17 mouse cellular contexts compared by ENCODE assay signal in the genomic region with DNA sequence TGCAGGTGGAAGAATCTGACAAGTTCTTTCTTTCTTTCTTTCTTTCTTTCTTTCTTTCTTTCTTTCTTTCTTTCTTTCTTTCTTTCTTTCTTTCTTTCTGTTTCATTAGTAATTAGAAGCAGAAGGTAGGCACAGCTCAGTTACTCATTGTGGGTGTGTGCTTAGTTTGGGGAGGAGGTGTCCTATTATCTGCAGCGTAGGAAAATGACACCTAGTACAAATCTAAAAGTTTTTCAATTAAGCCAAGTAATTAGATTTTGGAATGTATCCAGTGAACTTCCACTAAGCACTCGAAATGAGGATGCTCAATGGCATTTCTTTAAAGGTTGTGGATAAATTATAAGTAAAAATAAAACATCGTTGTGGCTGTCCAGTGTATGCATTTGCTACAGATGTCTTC.
"Had no signal": no experiment of that assay in that cellular context is flagged by ENCODE, and none has a peak within 500 bp of the region (broad histone marks: within the 10 kb centered on the region; RNA-seq: fewer than 3 reads in every experiment).

No protein-coding gene starts in this region.

- H3K36me3 ChIP-seq: lung, embryonic 15.5 days; midbrain, embryonic 13.5 days; midbrain, embryonic 15.5 days; neural tube, embryonic 12.5 days; stomach, embryonic 15.5 days had no signal

- H3K4me1 ChIP-seq: lung, embryonic 15.5 days; megakaryocyte, embryonic 14.5 days; midbrain, embryonic 13.5 days; midbrain, embryonic 15.5 days; neural tube, embryonic 12.5 days; stomach, embryonic 15.5 days had no signal

- H3K27me3 ChIP-seq: lung, embryonic 15.5 days; megakaryocyte, embryonic 14.5 days; midbrain, embryonic 13.5 days; midbrain, embryonic 15.5 days; neural tube, embryonic 12.5 days; stomach, embryonic 15.5 days had no signal

- H3K4me2 ChIP-seq: lung, embryonic 15.5 days; midbrain, embryonic 11.5 days; midbrain, embryonic 13.5 days; midbrain, embryonic 15.5 days; neural tube, embryonic 12.5 days; stomach, embryonic 15.5 days had no signal

- H3K9me3 ChIP-seq: lung, embryonic 15.5 days; midbrain, embryonic 13.5 days; midbrain, embryonic 15.5 days; neural tube, embryonic 12.5 days; stomach, embryonic 15.5 days had no signal

- ATAC-seq: lung, postnatal 0 days; midbrain, embryonic 13.5 days; midbrain, embryonic 15.5 days had no signal

- H3K9ac ChIP-seq: lung, embryonic 15.5 days; midbrain, embryonic 13.5 days; midbrain, embryonic 15.5 days; neural tube, embryonic 12.5 days; stomach, embryonic 15.5 days had no signal

- H3K27ac ChIP-seq: lung, embryonic 15.5 days; macrophage; midbrain, embryonic 13.5 days; midbrain, embryonic 15.5 days; neural tube, embryonic 12.5 days; stomach, embryonic 15.5 days; stomach, postnatal 0 days had no signal

- DNase-seq: lung, adult 2 months; lung, postnatal 14 days; lung, postnatal 36 days; right cerebral cortex, postnatal 14 days; thymus, adult 2 months; thymus, postnatal 25 days; thymus, postnatal 4 days had no signal

- H3K4me3 ChIP-seq: lung, embryonic 15.5 days; megakaryocyte, embryonic 14.5 days; midbrain, embryonic 13.5 days; midbrain, embryonic 15.5 days; neural tube, embryonic 12.5 days; stomach, embryonic 15.5 days had no signal
